Mouse (Mus musculus) gastrocnemius, postnatal 36 days (tissue): ENCODE measurements around the gene Rhbdf1. TPM values are rescaled to one million over a fixed set of nuclear protein-coding genes. Genes with fewer than 3 reads are reported as not detected.

Experiments
- DNase-seq, 2 experiments: peaks; one replicate each; pipeline ENCODE4 v3.0.0; 2022
- intact Hi-C: fragments of 180-260 bp; cut with DNase I; formaldehyde crosslinking; loops from one replicate; pipeline ENCODE4 v1.15.1; 2025
- total RNA-seq, 2 experiments: library from RNA; stranded (reverse); gene quantifications; 2 replicates each; pipeline ENCODE4 v1.2.3; 2021

Rhbdf1 gene
- total RNA-seq, 2 experiments from 2014 or later: 15.6 to 19.5 TPM

DNA sequence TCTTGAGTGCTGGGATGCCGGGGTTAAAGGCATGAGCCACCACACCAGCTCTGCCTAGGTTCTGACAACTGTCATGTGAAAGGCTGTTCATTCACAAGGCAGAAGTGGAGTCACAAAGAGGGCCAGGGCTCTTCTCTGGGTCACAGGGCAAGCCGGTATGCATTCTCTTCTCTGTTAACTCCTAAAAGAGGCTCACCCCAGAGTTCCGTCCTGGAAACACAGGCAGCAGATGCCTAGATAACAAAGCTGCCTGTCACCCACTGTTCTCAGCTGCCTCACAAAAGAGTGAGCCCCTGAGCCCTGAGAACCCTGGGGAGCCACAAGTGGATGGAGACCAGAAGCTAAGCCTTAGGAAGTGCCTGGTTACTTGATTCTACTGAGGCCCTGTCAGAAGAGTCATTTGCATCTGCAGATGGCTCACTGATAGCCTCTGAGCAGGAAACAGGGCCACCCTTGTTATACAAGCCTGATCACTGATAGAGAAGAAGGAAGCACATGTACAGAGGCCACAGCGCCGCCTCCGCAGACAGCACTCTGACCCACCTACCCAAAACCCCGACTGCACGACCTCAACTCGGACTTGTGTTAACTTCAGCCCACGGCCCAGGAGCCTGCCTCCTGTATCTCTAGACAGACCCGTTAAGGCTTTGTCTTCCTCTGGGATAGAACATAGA lies 26.1 kb downstream of the Rhbdf1 start:
- DNase-seq: no peak
- intact Hi-C loops: no loop called here

DNA sequence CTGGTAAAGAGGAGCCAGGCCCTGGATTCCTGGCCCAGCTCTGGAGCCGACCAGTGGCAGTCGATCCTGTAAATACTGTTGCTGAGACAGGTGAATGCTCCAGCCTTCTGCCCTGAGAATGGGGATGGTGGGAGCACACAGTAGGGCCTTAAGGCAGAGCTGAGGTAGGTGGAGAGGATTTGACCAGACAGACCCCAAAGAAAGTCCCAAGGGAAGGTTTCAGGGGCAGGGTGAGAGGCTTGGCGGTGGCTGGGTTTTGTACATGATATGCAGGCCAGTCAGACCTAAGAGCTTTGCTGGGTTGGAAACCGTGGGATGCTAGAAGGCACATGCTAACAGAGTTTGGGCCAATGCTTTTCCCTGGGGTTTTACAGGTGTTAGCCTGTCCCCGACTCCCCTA lies 27.5 kb downstream of the Rhbdf1 start:
- intact Hi-C loops: no loop called here
- DNase-seq: no peak

DNA sequence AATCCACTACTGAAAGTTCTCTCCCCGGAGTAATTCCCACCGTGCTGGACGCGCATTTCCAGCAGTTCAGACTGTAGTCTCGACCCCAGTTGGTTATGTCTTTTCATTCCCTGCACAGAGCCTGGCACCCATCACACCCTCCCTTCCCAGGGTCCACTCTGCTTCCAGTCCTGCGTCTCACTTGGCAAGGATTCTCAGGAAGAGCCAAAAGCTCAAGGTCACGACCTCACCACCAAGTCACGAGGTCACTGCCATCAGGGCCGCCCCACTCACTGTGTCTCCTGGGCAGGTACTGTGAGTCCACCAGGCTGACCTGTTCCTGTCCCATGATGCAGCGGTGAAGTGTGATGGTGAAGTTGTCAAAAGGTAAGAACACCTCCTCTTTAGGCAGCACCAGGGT lies 28.0 kb downstream of the Rhbdf1 start:
- intact Hi-C loops: no loop called here
- no peak for DNase-seq

DNA sequence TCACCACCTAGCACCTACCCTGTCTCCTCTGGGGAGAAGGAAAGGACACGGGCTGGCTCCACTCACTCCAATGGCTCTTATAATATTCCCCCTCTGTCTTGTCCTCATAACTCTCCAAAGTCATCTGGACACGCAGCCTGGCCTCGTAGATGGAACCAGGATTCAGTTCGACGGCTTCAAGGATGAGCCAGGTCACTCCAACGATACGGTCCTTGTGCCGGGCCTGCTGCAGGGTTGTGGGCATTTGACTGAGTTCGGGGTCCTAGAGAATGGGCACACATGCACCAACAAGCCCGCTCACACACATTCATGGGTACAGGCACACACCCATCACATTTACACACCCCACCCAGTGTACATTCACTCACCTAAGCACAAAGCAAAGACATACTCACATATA lies 28.9 kb downstream of the Rhbdf1 start:
- intact Hi-C loops: no loop called here
- no peak for DNase-seq

DNA sequence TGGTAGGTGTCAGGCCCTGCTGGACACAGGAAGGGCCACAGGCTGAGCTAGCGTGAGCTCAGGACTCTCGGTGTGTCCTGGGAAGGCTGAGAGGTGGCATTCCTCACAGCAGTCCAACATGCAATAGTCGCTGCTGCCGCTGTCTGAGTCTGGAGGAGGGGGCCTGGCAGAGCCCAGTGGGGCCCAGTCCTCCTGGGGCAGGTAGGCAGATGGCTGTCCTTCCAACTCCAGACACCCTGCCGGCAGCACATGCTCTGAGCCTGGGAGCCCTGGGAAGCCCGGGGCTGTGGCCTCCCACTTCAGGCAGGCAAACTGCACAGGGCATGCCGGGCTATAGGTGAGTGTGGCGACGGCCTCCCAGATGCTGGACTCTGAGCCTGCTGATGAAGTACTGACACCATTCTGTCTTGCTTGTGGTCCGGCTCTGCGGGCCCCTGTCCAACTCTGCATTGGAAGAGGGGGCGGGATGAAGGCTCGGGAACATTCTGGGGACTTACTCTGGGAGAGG lies 31.4 kb downstream of the Rhbdf1 start:
- no peak for DNase-seq
- intact Hi-C loops: no loop called here

DNA sequence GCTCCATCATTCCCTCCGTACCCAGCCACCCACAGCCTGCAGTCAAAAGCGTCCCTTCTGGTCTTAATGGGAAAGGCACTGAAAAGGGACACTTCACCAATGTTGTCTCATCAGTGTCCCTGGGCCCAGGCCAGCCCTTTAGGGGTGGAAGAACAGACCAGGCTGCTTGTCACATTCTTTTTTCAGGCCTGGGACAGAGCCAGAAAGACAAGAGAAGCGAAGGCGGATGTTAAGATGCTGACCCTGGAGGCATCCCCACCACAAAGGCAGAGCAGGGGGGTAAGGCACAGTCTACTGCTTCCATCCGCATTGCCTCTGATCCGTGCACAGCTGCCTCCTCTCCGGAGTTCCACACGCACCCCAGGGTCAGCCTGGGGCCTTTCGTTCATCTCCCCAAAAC lies 32.0 kb downstream of the Rhbdf1 start:
- intact Hi-C loops: no loop called here
- DNase-seq: no peak

DNA sequence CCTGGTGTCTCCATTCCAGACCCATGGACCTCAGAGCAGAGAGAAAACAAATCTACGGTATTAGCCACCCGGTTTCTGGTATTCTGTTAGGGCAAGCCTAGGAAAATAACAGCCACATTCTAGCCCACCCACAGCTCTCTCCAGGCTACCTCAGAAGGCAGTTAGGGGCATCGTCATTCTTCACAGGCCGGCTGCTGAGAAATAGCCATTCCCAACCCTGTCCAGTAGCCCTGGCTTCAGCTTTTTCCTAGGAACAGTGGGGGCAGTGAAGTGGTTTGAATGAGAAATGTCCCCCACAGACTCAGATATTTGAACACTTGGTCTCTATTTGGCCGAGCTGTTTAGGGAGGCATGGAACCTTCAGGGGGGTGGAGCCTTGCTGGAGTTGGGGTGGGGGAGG lies 32.7 kb downstream of the Rhbdf1 start:
- no peak for DNase-seq
- intact Hi-C loops: no loop called here

DNA sequence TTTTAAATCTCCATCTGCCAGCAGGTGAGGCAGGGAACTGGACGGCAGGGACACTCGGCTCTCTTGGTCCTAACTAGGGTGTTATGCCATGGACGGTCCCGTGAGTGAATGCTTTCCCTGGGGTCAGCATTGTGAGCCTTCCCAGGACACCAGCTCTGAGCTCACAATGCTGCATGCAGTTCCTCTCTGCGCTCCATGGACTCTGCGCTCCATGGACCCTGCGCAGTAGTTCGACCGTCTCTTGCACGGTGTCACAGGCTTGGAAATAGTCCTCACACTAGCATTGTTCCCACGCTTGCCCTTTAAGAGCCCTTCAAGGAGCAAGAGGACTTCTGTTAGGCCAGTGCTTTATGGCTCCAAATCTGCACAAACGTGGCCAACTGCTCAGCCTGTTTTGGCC lies 33.2 kb downstream of the Rhbdf1 start:
- intact Hi-C loops: no loop called here
- DNase-seq: no peak

DNA sequence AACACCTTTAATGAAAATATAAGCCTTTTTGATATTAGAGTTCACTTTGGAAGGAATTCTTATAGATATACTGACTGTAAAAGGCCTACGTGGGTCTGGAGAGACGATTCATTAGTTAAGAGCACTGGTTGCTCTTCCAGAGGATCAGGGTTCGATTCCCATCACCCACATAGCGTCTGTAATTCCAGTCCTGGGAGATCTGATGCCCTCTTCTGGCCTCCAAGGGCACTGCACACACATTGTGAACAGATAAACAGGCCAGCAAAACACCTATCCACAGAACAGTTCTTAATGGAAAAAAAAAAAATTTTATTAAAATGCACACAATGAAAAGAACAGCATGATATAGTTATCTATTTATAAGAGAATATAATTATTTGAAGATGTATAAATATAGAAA lies 34.8 kb downstream of the Rhbdf1 start:
- intact Hi-C loops: no loop called here

DNA sequence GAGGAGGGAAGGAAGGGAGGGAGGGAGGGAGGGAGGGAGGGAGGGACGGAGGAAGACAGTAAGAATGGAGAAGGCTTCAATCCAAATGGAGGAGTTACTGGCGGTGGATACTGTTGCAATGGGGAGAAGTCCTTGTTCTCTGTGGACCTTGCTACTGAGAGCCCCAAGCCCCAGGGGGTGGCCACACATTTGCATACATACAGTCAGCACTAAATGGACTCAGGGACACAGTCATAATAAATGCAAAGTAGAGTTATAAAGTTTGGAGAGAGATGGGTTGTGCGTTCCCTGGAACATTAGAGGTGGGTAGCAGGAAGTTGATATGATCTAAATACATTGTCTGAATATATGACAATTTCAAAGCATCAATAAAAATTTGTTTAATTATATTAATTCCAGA lies 36.1 kb downstream of the Rhbdf1 start:
- intact Hi-C loops: no loop called here
- no peak for DNase-seq

More for the DNA sequence above, 34.8 kb downstream of the Rhbdf1 start:
- no peak for DNase-seq

DNA sequence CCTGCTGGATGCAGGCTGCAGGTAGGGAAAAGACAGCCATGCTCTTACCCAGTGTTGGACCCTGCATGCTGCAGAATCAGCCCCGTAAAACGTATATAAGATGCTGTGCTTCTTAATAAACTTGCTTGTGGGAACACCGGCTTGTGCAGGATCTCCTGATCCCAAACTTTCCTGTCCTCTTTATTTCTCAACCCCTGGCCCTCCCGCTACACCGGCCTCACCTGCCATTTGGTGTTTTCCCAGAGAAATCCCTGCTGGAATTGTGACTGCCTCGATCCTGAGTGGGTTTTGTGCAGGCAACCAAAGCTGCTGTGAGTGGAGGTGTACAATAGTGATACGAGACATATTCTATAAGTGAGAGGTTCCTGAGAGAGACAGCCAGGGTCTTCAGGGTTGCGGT lies 37.6 kb downstream of the Rhbdf1 start:
- DNase-seq: no peak
- intact Hi-C loops: loop anchor here (5.0 kb wide), 2 partner anchors 103 to 118 kb away; partner anchors contain the start of genes Hbq1a and Hbq1b

DNA sequence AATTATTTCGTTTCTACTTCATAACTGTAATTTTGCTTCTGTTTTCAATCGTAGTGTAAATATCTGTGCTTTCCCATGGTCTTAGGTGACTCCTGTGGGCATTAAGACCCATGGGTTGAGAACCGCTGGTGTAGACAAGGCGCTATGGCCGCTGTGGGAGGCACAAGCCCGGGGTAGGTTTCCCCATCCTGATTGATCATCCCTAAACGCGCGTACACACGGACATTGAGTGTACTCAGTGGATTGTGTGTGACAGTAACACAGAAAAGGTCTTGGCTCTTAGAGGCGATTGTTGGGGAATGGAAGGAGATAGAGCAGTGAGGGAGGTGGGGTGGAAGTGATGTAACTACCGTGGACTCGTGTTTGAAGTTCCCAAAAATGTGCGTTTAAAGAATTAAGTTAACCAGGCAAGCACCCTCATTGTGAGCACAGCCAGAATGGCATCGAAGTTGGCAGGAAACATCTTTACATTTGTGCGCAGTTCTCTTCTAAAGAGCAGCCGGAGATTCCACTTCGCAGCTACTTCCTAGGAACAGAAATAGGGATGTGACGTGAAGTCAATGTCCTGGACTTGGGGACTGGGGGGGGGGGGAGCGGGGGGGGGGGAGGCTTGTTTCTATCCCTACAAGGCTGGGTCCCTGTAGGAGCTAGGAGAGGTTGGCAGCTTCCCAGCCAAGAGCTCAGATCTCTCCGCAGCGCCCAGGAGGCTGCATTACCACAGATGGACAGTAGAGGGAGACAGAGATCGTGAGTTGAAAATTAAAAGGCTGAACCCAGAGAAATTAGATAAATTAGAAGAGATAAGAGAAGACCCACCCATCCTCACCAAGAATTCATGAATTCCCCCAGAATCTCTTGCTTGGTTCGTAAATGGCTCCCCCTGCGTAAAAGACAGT lies 39.9 kb downstream of the Rhbdf1 start:
- intact Hi-C loops: loop anchor here (2.0 to 5.0 kb wide), 3 partner anchors 57 to 120 kb away; partner anchors contain the start of genes Hbq1a and Hbq1b

DNA sequence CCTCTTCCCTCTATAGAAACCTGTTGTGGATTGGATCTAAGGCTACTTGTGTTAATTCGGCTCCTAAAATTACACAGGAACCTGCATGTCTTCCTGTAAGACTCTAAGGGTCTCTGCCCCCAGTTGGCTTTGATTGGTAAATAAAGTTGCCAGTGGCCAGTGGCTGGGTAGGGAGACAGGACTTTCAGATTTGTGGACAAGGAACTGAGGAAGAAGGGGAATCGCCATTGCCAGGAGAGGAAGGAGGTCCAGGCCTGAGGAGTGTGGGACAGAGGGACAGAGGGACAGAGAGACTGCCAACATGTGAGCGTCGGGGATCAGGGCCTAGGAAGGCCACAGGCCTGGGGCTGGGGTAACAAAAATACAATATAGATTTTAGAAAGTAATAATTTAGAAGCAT lies 40.9 kb downstream of the Rhbdf1 start:
- no peak for DNase-seq
- intact Hi-C loops: loop anchor here (5.0 kb wide), 2 partner anchors 106 to 121 kb away; partner anchors contain the start of genes Hbq1a and Hbq1b

More for the DNA sequence above, 39.9 kb downstream of the Rhbdf1 start:
- peak; percentile 56 to 79 for DNase-seq

DNA sequence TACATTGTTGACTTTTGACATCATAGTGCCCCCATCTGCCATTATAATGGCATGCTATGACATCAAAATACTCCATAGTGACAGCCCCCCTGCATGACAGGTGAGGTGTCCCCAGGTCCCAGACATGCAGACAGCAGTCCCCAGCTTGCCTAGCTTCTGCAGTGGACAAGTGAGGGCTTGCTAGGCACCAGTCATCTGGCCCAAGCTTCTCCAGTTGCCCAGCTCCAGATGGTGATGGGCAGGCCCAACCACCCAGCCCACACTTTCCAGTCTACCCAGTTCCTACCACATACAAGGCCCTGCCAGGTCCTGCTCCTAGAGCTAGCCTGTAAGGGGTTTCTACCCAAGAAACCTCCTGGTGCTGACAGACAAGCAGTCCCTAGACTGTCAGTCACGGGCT lies 43.6 kb downstream of the Rhbdf1 start:
- intact Hi-C loops: no loop called here

DNA sequence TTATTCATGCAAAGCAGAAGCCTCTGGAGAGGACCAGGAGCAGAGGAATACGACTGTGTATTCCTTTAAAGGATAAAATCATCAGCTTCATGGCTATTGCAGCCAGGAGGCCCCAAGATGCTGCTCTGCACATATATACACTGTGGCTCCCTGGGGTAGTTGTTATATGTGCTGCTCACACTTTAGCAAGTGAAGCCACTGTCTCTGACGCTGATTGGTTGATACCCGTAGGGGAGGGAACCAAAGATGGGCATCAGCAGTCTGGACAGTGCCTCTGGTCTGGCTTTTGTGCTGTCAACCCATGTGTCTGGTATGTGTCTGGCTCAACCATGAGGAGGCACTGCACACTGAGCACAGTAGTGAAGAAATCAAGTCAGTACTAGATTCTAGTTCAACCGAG lies 55.4 kb downstream of the Rhbdf1 start:
- intact Hi-C loops: loop anchor here (10.0 kb wide), 1 partner anchor 492 kb away; the partner anchor contains the start of gene Bod1
- DNase-seq: no peak

More for the DNA sequence above, 43.6 kb downstream of the Rhbdf1 start:
- DNase-seq: no peak

DNA sequence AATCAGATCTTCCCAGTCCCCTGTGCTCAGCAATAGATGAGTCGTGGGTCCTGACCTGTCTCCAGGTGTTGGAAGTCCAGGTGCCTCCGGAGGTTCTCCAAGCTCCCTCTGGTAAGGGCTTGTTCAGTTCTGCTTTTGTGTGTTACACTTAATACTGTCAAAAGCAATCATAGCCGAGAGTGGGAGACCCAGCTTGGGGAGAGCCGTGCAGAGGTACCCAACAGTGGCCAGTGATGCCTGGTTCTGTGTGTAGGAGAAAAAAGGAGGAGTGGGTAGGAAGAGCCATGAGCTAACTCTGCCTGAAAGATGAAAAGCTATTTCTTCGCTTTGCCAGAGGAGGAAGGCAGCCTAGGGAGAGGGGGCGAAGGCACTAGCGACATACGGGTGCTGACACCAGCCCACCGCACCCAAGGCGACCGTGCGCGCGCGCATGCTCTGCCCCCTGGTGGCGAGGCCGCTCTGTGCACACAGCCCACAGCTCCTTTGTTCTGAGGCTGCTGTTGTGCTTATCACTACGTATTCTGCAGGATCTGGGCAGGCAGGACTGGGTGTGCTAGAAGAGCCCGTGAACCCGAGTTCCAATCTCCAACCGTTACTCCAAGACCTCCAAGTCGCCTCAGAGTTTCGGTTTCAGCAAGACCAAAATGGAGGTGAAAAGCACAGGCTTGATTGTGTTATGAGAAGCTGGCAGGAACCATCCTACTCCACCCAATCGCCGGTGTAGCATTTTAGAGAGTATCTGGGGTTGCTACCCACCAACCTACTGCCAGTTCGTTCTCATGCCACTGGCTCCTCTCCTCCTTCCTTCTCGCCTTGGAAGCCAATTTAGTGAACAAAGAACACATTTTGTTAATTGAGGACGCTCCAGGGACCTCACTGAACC lies 59.9 kb downstream of the Rhbdf1 start:
- peak; percentile 45 to 49 for DNase-seq
- intact Hi-C loops: loop anchor here (2.0 to 10.0 kb wide), 2 partner anchors 161 to 487 kb away; partner anchors contain the start of genes Bod1 and Nsg2

DNA sequence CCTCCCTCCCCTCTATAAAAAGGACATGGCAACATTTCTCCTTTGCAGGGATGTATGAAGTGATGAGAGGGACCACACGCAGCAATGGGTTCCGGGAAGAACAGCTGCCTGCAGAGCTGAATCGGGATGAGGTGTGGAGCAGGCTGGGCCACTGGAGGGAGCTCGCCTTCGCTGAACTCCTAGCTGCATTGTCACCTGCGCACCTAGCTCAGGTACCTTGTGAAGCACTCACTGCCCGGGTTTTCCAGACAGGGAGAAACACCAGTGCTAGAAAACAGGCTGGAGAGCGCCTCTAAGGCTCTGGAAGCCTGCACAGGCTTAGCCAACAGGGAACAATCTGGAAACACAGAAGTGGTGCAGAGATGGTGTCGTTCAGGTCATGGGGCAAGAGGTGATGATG lies 60.6 kb downstream of the Rhbdf1 start:
- intact Hi-C loops: loop anchor here (10.0 kb wide), 1 partner anchor 487 kb away; the partner anchor contains the start of gene Bod1
- DNase-seq: no peak

DNA sequence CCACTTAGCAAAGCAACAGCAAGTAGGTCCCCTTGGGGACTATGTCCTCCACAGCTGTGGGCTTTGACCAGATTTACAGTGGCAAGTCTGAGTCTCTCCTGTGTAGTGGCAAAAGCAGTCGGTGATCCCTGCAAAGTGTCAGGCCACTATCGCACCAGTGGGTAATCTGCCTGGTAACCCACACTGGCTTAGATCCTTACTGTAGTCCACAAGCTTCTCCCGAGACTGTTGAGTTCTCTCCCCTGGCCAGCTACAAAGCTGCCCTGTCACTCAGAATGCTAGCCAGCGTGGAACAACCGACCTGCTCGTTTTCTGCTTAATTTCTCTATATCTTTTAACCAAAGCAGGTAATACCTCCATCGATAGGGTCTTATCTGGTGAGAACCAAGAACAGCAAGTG lies 61.8 kb downstream of the Rhbdf1 start:
- no peak for DNase-seq
- intact Hi-C loops: loop anchor here (10.0 kb wide), 1 partner anchor 486 kb away; the partner anchor contains the start of gene Bod1
